Mouse (Mus musculus): ENCODE data around the gene Kctd20.

The Kctd20 gene

DNA sequence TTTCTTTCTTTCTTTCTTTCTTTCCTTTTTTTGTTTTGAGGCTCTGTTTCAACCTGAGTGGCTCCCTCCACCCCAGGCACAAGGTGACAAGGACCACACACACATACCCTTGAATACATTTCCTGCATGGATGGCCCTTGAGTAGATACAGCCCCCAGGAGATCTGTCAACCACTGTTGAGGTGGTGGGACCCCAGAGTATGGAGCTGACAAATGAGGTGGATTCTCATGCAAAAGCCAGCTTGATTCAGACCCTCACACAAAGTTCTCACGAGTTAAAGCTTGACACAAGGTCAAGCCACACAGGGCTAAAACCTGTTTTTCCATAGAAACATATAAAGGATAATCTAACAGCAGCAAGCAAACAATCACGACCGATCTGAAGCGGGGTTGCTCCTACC is 19.5 kb upstream of the Kctd20 start:
- no peak for DNase-seq

- no peak for DNase-seq
Measured at GRCm38 (mm10) chr17:28934120-28934916, 17.4 kb upstream of the Kctd20 start.

DNA sequence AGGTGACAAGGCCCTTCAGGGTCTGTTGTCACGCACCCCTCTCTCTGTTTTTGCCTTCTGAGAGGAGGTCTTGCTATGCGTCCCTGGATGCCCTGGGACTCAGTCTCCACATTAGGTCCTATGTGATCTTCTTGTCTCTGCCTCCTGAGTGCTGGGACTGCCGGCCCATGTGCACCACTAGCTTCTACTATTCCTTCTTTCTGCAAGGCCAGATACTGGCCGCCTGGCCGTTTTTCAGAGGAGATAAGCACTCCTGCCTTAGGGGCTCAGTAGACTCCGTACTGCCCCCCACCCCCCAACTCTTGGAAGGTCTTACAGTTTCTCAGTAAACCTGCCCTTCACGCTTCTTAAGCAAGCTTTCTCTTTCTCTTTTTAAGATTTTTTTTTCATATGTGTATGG is 15.6 kb upstream of the Kctd20 start:
- DNase-seq = no peak

- DNase-seq = peak; percentile 56 to 66
Measured at GRCm38 (mm10) chr17:28936622-28937345, 15.0 kb upstream of the Kctd20 start.

GRCm38 (mm10) chr17:28940776-28941555 is 10.8 kb upstream of the Kctd20 start:
- no peak for DNase-seq

DNA sequence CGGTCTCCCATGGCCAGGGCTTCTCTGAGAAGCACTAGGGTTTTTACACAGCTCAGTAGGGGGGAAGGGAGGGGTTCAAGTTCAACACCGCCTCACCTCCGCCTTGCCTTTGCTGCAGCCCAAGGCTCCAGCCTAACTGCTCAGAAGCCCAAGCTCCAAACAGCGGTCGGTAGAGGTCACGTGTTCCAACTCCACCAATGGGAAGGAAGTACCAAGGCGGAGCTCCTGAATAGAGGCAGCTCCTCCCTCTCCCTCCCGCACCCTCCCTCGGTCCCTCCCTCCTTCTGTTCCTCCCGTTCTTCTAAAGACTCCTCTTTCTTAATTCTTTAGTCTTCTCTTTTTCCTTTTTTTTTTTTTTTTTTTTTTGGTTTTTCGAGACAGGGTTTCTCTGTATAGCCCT is 9.6 kb upstream of the Kctd20 start:
- peak; percentile 19 to 30 for DNase-seq

GRCm38 (mm10) chr17:28943740-28944139 is 8.0 kb upstream of the Kctd20 start, which contains the start of gene Pxt1:
Pxt1 (minus strand) TSS chr17:28943840.
- no peak for DNase-seq

GRCm38 (mm10) chr17:28944481-28944880 is 7.3 kb upstream of the Kctd20 start:
- no peak for DNase-seq

- no peak for DNase-seq
Measured at GRCm38 (mm10) chr17:28947011-28947939, 4.5 kb upstream of the Kctd20 start.

- no peak for DNase-seq
Measured at GRCm38 (mm10) chr17:28948661-28949060, 3.1 kb upstream of the Kctd20 start.

GRCm38 (mm10) chr17:28950751-28951150 is 999 bp upstream of the Kctd20 start:
- no peak for DNase-seq

GRCm38 (mm10) chr17:28953251-28953650 is 1.5 kb downstream of the Kctd20 start:
- no peak for DNase-seq

- no peak for DNase-seq
Measured at GRCm38 (mm10) chr17:28954416-28954815, 2.7 kb downstream of the Kctd20 start.

DNA sequence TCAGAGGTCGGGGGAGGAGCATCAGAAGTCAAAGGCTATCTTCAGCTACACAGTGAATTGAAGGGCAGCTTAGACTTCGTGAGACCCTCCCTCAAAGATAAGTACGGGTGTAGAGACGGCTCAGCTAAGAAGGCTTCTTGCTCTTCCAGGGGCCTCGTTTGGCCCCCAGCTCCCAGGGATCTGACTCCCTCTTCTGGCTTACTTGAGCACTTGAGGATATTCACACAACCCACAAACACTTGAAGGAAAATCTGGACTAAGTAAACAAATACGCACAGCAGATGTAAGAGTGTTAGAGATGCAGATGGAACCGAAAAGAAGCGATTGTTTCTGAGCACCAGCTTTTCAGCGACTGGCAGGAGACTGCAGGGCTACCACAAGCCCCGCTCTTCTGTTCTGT is 8.8 kb downstream of the Kctd20 start:
- no peak for DNase-seq

- DNase-seq = no peak
Measured at GRCm38 (mm10) chr17:28961596-28961995, 9.8 kb downstream of the Kctd20 start.

DNA sequence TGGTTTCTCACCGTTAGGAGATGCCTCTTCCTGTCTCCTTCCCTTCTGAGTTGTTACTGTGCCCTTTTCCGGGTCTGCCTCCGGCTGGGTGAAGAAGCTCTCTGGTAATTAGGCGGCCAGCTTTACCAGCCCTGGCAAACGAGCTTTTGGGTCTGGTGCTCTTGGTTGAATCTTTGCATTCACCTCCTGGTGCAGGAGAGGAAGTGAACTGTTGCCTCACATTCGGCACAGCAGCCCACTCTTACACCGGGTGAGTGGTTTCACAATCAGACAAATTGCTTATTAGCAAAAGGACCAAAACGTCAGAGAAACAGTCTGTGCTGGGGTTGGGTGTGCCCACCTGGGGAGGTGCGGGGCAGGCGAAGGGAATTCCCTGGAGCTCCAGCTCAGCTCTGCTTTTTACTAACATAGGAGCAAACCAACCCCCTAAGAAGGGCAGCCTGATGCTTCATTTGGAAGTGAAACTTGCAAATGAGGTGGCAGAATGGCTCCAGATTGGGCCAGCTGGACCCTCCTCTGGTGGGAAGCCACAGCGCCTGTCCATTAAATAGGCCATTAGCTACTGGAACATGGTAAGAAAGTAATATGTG is 15.4 kb downstream of the Kctd20 start:
- peak in 1 of 2 experiments; percentile 21 for DNase-seq

GRCm38 (mm10) chr17:28970122-28970521 is 18.4 kb downstream of the Kctd20 start:
- DNase-seq = no peak

- DNase-seq = no peak
Measured at GRCm38 (mm10) chr17:28979091-28979490, 27.3 kb downstream of the Kctd20 start.

- DNase-seq = no peak
Measured at GRCm38 (mm10) chr17:28981081-28981480, 29.3 kb downstream of the Kctd20 start.

GRCm38 (mm10) chr17:28982591-28982990 is 30.8 kb downstream of the Kctd20 start:
- no peak for DNase-seq

DNA sequence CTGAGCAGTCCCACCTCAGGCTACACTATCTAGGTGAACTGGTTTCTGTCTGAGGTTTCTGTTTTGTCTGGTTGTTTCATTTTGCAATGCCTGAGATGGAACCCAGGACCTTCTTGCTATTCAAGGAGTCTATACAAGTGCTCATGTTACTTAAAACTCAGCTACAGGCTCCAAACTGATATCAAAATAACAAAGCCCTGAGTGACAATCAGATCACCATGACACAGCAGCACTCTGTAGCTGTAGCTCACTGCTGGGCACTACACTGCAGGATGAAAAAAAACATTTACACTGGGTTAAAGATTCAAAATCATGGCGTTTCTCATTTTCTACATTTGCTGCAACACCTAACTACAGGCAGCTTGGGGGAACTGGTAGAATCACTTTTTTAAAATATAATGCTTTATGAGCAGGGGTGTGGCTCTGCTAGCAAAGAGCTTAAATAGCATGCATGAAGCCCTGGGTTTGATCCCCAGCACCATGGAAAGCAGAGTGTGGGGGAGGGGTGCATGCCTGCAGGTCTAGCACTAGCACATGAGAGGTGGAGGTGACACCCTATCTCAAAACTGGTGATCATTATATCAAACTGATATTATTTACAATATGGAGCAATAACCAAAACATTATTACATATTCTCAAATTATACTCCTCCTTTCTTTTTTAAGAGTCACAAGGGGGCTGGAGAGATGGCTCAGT is 33.1 kb downstream of the Kctd20 start:
- DNase-seq = no peak
